Mouse (Mus musculus) embryonic fibroblast, embryonic 13.5 days (primary cell): Measurements from ENCODE around the gene Xylt1.

ENCODE experiments used
- CTCF ChIP-seq: IDR thresholded peaks from 2 replicates; pipeline ENCODE4 v1.5.1; 2011; ENCODE audit warnings: mild to moderate bottlenecking, control low read depth, low read length, moderate library complexity, borderline replicate concordance; ENCODE audit not compliant: insufficient read depth
- POLR2A ChIP-seq: IDR thresholded peaks from 2 replicates; pipeline ENCODE4 v1.6.1; 2011; ENCODE audit warnings: low read depth, mild to moderate bottlenecking, control low read depth, low read length, moderate library complexity

DNA sequence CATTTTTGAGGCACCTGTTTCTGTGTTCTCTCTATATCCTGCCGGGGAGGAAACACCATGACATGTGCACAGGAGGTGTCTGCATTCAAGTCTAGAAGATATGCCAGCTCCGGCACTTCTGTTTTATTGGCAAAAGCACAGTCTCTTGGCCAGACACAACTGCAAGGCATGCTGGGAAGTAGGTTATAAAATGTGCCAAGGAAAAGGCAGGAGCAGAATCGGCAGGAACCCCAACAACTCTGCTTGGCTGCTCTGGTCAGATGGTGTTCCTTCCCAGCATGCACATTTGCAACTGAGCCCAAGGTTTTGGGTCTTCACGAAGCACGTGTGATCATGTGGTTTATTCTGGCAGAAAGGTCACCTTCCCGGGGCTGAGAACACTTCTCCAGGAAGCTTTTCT lies 192.4 kb downstream of the Xylt1 start:
- no peak for TF ChIP-seq CTCF
- TF ChIP-seq POLR2A = no peak
